Mouse (Mus musculus) monocyte, adult 59 days (primary cell): Measurements from ENCODE around the gene Zfp759. TPM values are rescaled to one million over a fixed set of nuclear protein-coding genes. Genes with fewer than 3 reads are reported as not detected.

ENCODE experiments used
- total RNA-seq, 2 experiments: library from RNA; stranded (reverse); gene quantifications; one replicate each; pipeline ENCODE4 v1.2.4; 2023

Zfp759 gene
- 1 to 10 TPM; 2.2 to 4.6 TPM for total RNA-seq

DNA sequence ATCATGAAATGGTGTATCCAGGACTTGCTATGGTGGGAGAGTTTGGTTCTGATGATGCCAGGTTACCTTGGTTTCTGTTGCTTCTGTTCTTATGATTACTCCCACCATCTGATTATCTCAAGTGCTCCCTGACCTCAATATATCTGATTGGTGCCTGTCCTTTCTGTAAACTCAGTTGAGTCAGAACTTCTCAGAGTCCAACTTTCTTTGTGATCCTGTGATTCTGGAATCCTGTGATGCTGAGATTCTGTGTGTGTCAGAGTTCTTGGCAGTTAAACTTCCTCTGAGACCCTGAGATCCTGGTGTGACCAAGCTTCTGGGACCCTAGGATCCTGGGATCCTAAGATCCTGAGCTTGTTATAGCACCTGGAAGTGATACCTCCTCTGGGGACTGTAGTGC lies at the start of gene Zfp759:
Gene Zfp759, plus strand, starts transcription at position 301 of the 400 bp plus-strand sequence.

DNA sequence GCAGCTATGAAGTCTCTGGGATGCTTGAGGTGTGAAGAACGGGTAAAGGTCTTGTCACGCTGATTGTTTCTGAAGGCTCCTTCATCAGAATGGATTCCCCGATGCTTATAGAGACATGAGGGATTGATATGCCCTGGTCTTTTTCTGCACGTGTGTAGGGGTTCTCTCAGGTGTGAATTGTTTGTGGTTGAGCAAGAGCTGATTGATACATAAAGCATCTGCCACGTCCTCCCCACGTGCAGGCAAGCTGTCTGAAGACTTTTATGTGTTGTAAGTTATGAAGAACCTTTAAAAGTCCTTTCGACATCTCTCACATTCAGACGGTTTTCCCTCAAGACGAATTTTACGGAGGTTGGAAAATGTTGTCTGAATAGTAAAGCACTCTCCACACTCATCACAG lies 23.6 kb upstream of the Zfp759 start, which contains the start of gene Zfp708:
Gene Zfp708, minus strand, starts transcription at position 101 of the 400 bp plus-strand sequence.

DNA sequence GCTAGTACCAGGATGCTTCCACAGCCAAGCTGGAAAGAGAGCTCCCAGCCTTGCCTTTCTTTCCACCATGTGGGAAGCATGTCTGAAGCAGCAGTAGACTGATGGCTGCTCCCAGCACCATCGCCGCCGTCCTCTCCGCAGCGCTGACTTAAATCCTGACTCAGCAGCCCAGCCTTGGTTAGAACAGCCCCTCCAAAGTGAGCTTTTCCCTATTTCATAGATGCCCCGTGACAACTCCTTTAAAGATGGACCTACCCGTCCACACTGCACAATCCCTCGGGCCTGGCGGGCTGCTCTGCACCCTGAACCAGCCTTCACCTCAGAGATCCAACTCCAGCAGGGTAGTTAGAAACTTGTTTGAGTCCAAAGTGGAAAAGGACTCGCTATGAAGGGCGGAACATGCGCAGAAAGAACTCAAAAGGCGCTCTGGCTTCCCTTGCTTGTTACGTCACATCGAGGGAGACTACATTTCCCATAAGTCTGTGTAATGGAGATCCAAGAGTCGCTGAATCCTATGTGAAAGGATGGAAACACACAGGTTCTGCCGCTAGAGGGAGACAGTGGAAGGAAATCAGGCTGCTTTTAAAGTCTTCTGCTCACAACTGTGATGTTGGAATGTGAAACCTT lies 13.2 kb upstream of the Zfp759 start, which contains the start of gene Gm28557:
Gene Gm28557, minus strand, starts transcription at position 411 of the 627 bp plus-strand sequence.

DNA sequence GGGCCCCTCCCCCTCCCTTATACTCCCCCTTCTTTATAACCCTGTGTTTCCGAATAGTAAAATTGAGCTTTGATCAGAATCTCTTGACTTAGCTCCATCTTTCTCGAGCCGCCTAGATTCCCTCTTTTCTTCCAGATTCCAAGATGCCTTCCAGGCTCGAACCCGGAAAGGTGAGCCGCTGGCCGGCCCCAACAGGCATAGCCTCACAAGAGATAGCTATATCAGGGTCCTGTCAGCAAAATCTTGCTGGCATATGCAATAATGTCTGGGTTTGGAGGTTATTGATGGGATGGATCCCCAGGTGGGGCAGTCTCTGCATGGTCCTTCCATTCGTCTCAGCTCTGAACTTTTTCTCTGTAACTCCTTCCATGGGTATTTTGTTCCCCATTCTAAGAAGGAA lies 5.3 kb upstream of the Zfp759 start, which contains the start of gene Rslcan18:
Gene Rslcan18, minus strand, starts transcription at position 101 of the 400 bp plus-strand sequence.

DNA sequence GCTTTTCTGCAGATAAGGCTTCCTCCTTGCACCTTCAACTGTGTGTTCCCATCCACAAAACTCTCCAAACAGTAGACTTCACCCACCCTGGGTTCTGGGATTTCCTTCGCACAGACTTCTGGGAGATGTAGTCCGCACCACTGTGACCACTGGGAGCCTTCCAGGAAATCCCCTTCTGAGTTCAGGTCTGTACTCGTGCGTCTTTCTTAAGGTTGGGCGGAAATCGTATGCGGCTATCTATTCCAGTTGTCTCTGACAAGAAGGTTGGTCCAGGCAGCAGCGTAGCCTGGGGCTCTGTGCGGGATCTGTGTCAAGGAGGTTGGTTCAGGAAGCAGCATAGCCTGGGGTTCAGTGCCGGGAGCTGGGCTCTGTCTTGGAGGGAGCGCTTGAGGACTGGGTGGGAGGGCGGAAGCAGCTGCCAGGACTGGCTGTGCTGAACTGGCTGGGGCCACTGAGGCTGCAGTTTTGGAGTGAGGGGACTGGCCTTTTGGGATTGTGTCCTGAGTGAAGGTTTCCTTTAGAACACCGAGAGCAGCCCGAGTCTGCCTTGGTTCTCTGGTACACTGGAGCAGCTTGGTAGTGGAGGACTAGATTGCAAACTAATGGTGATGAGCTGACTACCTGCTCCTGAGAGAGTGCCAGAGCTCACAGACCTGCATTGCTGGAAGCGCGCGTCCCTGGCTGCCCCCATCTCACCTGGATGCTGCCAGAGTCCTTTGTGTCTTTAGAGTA lies 51.7 kb downstream of the Zfp759 start, which contains the start of gene Rsl1:
Gene Rsl1, plus strand, starts transcription at position 192 of the 732 bp plus-strand sequence.

Other genes starting within 250 kb of the Zfp759 start
- gene Gm10767, start 216.7 kb upstream of the Zfp759 start, total RNA-seq: under 1 TPM; 0.73 to 0.88 TPM
- gene Zfp712, start 60.5 kb upstream of the Zfp759 start, total RNA-seq: 1 to 10 TPM; 2.2 to 2.9 TPM
- under 1 TPM; 0.97 TPM for gene Zfp708, start 23.7 kb upstream of the Zfp759 start, total RNA-seq
- 1 to 10 TPM; 1.7 to 2.5 TPM for gene Gm28557, start 13.1 kb upstream of the Zfp759 start, total RNA-seq
- under 1 TPM; 0.26 to 0.43 TPM for gene Rslcan18, start 5.4 kb upstream of the Zfp759 start, total RNA-seq
- gene Rsl1, start 51.5 kb downstream of the Zfp759 start, total RNA-seq: 1 to 10 TPM; 5.9 to 6.6 TPM
- gene Zfp455, start 72.8 kb downstream of the Zfp759 start, total RNA-seq: 1 to 10 TPM; 2.9 TPM
- gene Zfp458, start 156.8 kb downstream of the Zfp759 start, total RNA-seq: 1 to 10 TPM; 1.5 to 2.1 TPM
- gene Zfp457, start 184.8 kb downstream of the Zfp759 start, total RNA-seq: 1 to 10 TPM in 1 of 2 experiments, under 1 TPM in 1; 0.97 to 1.6 TPM
- 1 to 10 TPM; 4.9 to 9.0 TPM for gene Zfp595, start 210.9 kb downstream of the Zfp759 start, total RNA-seq
- 1 to 10 TPM in 1 of 2 experiments, not detected in 1; 2.5 TPM for gene Gm28044, start 238.9 kb downstream of the Zfp759 start, total RNA-seq
- gene Zfp953, start 238.9 kb downstream of the Zfp759 start, total RNA-seq: 1 to 10 TPM; 5.4 to 6.0 TPM